Mouse (Mus musculus) embryonic facial prominence, embryonic 11.5 days (tissue): ENCODE measurements around the gene Mllt6. TPM values are rescaled to one million over a fixed set of nuclear protein-coding genes. Genes with fewer than 3 reads are reported as not detected.

Experiments used
- ATAC-seq: fragments of 200-750 bp; cut with Nextera tagmentation; replicated peaks from 2 replicates; pipeline ENCODE4 v1.8.0; 2017; ENCODE audit warnings: low read depth; ENCODE audit not compliant: insufficient number of reproducible peaks, low FRiP score, low TSS enrichment
- DNase-seq: peaks from one replicate; pipeline ENCODE4 v3.0.0-alpha.2; 2015; ENCODE audit warnings: low spot score
- H3K27ac ChIP-seq: fragments of 300-500 bp; sonication (generic); replicated peaks from 2 replicates; pipeline ENCODE4 v1.5.1; 2014; ENCODE audit warnings: mild to moderate bottlenecking, low read depth, low read length, control low read depth
- H3K27me3 ChIP-seq: fragments of 300-500 bp; sonication (generic); 2 replicates; pipeline ENCODE4 v1.6.1; 2014; ENCODE audit warnings: mild to moderate bottlenecking, low read length, moderate library complexity, mixed read lengths; ENCODE audit not compliant: control insufficient read depth, insufficient read depth
- H3K36me3 ChIP-seq: fragments of 300-500 bp; sonication (generic); replicated peaks from 2 replicates; pipeline ENCODE4 v1.6.1; 2014; ENCODE audit warnings: low read depth, mild to moderate bottlenecking, low read length, moderate library complexity, mixed read lengths; ENCODE audit not compliant: control insufficient read depth, insufficient read depth
- H3K4me1 ChIP-seq: fragments of 300-500 bp; sonication (generic); 2 replicates; pipeline ENCODE4 v1.6.1; 2014; ENCODE audit warnings: low read length, mixed read lengths; ENCODE audit not compliant: control insufficient read depth, insufficient read depth
- H3K4me2 ChIP-seq: fragments of 300-500 bp; sonication (generic); 2 replicates; pipeline ENCODE4 v1.6.1; 2014; ENCODE audit warnings: low read depth, mild to moderate bottlenecking, control low read depth, low read length, moderate library complexity
- H3K4me3 ChIP-seq: fragments of 300-500 bp; sonication (generic); 2 replicates; pipeline ENCODE4 v1.5.1; 2014; ENCODE audit warnings: low read depth, low read length, control low read depth
- H3K9ac ChIP-seq: fragments of 300-500 bp; sonication (generic); replicated peaks from 2 replicates; pipeline ENCODE4 v1.6.1; 2014; ENCODE audit warnings: mild to moderate bottlenecking, control low read depth, low read length
- H3K9me3 ChIP-seq: fragments of 300-500 bp; sonication (generic); replicated peaks from 2 replicates; pipeline ENCODE4 v1.6.1; 2016; ENCODE audit warnings: mild to moderate bottlenecking, low read length, inconsistent platforms, mixed read lengths; ENCODE audit not compliant: control insufficient read depth
- WGBS: fragments of 180-500 bp; shearing (Covaris S2); extraction: QIAGEN DNeasy Blood & Tissue Kit; methylation state at CpG from one replicate; pipeline ENCODE4 v1.1.7; 2014; 5-methylcytosine and 5-hydroxymethylcytosine counted together
- polyA plus RNA-seq: library from polyadenylated mRNA; unstranded; fragments of >200 nt; fragmentation: Nextera tagmentation; extraction: Ambion mirVana; gene quantifications from 2 replicates; pipeline ENCODE4 v1.2.1, GENCODE M21; 2014

Mllt6 gene
- polyA plus RNA-seq, 1 experiment from 2014 or later, result 3.7 TPM

DNA sequence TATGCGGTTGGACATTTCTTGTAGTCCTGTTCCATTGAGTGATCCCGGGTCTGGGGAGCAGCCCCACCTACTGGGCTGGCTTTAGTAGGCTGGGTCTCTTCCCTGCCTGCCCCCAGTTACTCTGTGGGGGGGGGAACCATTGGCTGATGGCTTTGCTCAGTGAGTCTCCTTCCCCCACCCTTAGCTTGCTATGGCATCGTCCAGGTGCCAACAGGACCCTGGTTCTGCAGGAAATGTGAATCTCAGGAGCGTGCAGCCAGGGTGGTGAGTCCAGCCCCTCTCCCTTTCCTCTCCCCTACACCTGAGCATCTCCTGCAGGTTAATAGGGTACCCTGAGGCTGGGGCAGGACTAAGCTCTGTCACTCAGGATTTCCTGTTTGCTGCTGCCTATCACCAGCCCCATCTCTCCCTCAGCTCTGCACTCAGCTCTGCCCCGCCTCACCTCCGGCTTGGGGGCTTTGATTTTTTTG is 1.6 kb downstream of the Mllt6 start:
- peaks cover 8% of the 10 kb centered on the region for H3K27me3 ChIP-seq
- peak overlapping the region; percentile 79 for H3K4me2 ChIP-seq
- H3K4me3 ChIP-seq, result peak overlapping the region; percentile 89
- peaks cover 5% of the 10 kb centered on the region for H3K36me3 ChIP-seq
- H3K4me1 ChIP-seq, result peaks cover 11% of the 10 kb centered on the region
- H3K27ac ChIP-seq, result 0 out of 2 replicates have a peak overlapping the region, but pooled peaks have one; percentile 11
- WGBS, result 25% methylated on average over 6 of the region's 6 CpGs
- H3K9me3 ChIP-seq, result no peaks in the 10 kb centered on the region
- no peak for ATAC-seq
- 0 out of 2 replicates have a peak overlapping the region, but pooled peaks have one; percentile 6 for H3K9ac ChIP-seq
- peak; percentile 36 for DNase-seq

DNA sequence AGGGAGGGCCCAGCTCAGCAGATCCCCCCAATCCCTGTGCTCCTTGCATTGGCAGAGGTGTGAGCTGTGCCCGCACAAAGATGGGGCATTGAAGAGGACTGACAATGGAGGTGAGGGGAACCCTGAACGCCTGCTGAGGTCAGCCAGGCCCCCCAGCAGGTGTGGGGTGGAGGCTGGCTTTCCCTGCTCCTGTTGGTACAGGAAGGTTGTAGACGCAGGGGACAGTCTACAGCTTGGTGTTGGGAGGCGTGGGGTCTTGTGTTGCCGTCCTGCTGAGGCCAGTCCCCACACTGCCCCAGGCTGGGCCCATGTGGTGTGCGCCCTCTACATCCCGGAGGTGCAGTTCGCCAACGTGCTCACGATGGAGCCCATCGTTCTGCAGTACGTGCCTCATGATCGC is 2.2 kb downstream of the Mllt6 start:
- H3K4me2 ChIP-seq, result no peak overlapping the region
- H3K27me3 ChIP-seq, result peaks cover 8% of the 10 kb centered on the region
- no peak overlapping the region for H3K4me3 ChIP-seq
- H3K27ac ChIP-seq, result no peak overlapping the region
- ATAC-seq (no peak), DNase-seq (no peak)
- H3K4me1 ChIP-seq, result peaks cover 11% of the 10 kb centered on the region
- H3K9ac ChIP-seq, result no peak overlapping the region
- peaks cover 5% of the 10 kb centered on the region for H3K36me3 ChIP-seq
- H3K9me3 ChIP-seq, result no peaks in the 10 kb centered on the region
- 88% methylated on average over 13 of the region's 13 CpGs for WGBS

DNA sequence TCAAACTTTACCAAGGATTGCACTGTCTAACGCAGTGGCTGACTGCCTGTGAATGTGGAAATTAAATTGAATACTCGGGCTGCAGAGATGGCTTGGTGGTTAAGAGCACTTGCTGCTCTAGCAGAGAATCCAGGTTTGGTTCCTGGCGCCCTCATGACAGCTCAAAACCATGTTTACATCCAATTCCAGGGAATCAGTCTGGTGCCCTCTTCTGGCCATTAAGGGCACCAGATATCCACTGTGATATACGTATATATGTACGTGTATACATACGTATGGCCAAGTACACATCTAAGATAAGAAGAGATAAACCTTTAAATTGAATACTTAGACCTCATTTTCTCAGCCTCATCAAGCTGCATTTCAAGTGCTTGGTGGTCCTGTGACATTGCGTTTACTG is 3.0 kb downstream of the Mllt6 start:
- 91% methylated on average over 7 of the region's 7 CpGs for WGBS
- H3K4me2 ChIP-seq, result no peak overlapping the region
- DNase-seq (peak; percentile 47), ATAC-seq (no peak)
- no peaks in the 10 kb centered on the region for H3K9me3 ChIP-seq
- H3K27me3 ChIP-seq, result peaks cover 5% of the 10 kb centered on the region
- H3K4me3 ChIP-seq, result no peak overlapping the region
- H3K27ac ChIP-seq, result no peak overlapping the region
- peaks cover 11% of the 10 kb centered on the region for H3K4me1 ChIP-seq
- peaks cover 7% of the 10 kb centered on the region for H3K36me3 ChIP-seq
- H3K9ac ChIP-seq, result no peak overlapping the region

DNA sequence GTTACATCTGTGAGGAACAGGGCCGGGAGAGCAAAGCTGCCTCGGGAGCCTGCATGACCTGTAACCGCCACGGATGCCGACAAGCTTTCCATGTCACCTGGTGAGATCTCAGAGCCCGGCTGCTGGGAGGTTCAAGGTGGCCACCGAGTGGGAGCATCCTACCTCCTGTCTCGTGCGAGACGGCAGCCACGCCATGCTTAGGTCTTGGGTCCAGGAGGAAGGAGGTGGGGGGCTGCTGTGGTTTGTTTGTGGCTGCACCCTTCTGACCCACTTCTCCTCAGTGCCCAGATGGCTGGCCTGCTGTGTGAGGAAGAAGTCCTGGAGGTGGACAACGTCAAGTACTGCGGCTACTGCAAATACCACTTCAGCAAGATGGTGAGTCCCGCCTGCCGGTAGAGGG is 3.6 kb downstream of the Mllt6 start:
- peaks cover 11% of the 10 kb centered on the region for H3K36me3 ChIP-seq
- H3K4me1 ChIP-seq, result peaks cover 9% of the 10 kb centered on the region
- H3K4me2 ChIP-seq, result no peak overlapping the region
- no peak for DNase-seq
- H3K9ac ChIP-seq, result no peak overlapping the region
- H3K27me3 ChIP-seq, result peaks cover 2% of the 10 kb centered on the region
- H3K27ac ChIP-seq, result no peak overlapping the region
- no peak overlapping the region for H3K4me3 ChIP-seq
- ATAC-seq, result no peak
- no peaks in the 10 kb centered on the region for H3K9me3 ChIP-seq
- WGBS, result 84% methylated on average over 15 of the region's 15 CpGs

DNA sequence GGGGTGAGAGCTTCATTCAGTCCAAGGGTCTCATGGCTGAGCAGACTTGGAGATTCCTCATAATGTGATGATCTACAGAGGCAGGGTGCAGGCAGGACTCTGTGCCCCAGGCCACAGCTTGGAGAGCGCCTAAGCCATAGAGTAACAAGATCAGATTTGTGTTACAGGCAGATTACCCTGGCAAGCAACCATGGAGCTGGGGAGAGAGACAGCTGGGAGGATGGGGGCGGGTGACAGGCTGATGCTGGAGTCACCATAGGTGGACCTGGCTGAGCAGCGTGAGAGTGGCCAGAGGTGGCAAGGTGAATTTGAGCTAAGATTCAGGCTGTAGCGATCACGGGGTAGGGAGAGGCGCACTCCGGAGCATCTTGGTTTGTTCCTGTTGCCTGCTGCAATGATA is 4.9 kb downstream of the Mllt6 start:
- H3K9ac ChIP-seq, result no peak overlapping the region
- H3K4me2 ChIP-seq, result no peak overlapping the region
- WGBS, result 88% methylated on average over 7 of the region's 7 CpGs
- peaks cover 4% of the 10 kb centered on the region for H3K4me1 ChIP-seq
- no peaks in the 10 kb centered on the region for H3K9me3 ChIP-seq
- no peak overlapping the region for H3K4me3 ChIP-seq
- H3K36me3 ChIP-seq, result peaks cover 18% of the 10 kb centered on the region
- no peak for DNase-seq
- no peak for ATAC-seq
- H3K27ac ChIP-seq, result no peak overlapping the region
- no peaks in the 10 kb centered on the region for H3K27me3 ChIP-seq

DNA sequence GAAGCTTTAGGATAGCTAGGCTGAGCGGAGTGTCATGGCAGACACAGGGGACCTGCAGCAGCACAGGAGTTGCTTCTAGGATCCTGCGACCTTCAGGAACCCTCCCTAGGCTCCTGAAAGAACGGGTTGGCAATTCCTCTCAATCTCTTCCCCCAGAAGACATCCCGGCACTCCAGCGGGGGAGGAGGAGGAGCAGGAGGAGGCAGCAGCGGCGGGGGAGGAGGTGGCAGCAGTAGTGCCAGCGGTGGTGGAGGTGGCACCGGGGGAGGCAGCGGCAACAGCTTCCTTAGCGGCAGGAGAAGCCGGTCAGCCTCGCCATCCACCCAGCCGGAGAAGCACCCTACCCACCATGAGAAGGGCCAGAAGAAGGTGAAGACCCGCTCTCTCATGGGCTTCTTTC is 6.1 kb downstream of the Mllt6 start:
- H3K27ac ChIP-seq, result no peak overlapping the region
- WGBS, result 44% methylated on average over 15 of the region's 15 CpGs
- H3K9me3 ChIP-seq, result no peaks in the 10 kb centered on the region
- H3K4me3 ChIP-seq, result no peak overlapping the region
- no peak for ATAC-seq
- no peak overlapping the region for H3K9ac ChIP-seq
- H3K4me2 ChIP-seq, result no peak overlapping the region
- H3K27me3 ChIP-seq, result no peaks in the 10 kb centered on the region
- DNase-seq, result no peak
- H3K36me3 ChIP-seq, result peaks cover 20% of the 10 kb centered on the region
- H3K4me1 ChIP-seq, result peaks cover 4% of the 10 kb centered on the region

DNA sequence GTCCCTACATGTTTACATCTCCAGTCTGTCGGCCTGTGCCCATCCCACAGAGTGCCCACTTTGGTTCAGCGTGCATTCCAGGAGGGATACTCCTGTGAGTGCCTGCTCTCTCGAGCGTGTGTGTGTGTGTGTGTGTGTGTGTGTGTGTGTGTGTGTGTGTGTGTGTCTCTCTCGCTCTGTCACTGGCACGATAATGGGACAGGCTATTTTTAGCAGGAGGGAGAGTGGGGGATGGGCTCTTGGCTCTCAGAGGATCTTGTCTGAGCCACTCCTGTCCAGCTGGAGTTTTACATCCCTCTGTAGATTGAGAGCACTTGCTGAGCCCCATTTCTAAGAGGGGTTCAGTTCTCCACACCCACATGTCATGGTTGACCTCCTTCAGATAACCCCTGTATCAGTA is 6.6 kb downstream of the Mllt6 start:
- H3K27ac ChIP-seq, result no peak overlapping the region
- 31% methylated on average over 6 of the region's 6 CpGs for WGBS

DNA sequence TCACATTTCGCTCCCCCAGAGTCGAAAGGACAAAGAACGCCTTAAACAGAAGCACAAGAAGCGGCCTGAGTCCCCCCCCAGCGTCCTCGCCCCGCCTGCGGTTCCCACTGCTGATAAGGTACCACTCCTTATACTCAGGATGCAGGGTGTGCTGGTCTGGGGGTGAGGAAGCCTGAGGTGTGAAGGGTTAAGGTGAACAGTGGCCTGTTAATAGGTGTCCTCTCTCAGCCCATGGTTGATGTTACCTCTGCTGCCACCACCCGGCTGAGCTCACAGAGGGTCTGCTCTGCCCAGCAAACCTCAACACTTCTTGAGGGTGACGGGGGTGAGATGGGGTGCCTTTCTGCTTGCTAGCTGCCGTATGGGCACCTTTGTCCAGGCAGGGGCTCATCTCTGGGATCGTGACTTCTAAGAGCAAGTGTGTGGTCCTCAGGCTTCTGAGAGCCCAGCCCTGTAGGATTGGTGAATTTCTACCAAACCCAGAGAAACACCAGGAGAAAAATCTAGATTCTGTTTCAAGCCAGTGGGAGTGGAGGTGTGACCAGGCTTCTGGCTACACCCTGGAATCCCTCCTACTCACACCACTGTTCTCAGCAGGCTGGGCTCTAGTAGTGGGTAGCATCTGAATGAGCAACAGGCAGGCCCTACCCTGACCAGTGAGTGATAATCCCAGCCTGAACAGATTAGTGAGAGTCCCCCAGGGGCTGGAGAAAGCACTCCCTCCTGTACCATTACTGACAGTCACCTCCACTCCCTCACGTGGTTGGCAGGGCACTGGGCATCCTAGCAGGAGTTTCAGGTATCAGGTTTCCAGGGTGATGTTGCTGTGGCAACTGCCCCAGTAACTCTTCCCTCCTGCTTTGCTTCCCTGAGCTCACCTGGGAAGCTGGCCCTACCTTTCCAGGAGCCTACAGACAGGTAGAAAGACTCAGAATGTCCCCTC is 7.3 kb downstream of the Mllt6 start:
- Histone ChIP-seq H3K4me1 (no peaks in the 10 kb centered on the region; the same call in none of the 2 replicates), H3K27me3 (no peaks in the 10 kb centered on the region), H3K9ac (no peak overlapping the region), H3K27ac (no peak overlapping the region), H3K9me3 (no peaks in the 10 kb centered on the region), H3K4me3 (peak overlapping the region; percentile 6; the same call in 1 of the 2 replicates), H3K4me2 (no peak overlapping the region), H3K36me3 (peaks cover 28% of the 10 kb centered on the region)
- ATAC-seq (no peak), DNase-seq (no peak)
- WGBS, result 54% methylated on average over 13 of the region's 13 CpGs

More for the DNA sequence above, 6.6 kb downstream of the Mllt6 start:
- Histone ChIP-seq H3K9me3 (no peaks in the 10 kb centered on the region), H3K4me3 (peak overlapping the region; percentile 6; the same call in 1 of the 2 replicates), H3K27me3 (no peaks in the 10 kb centered on the region), H3K36me3 (peaks cover 25% of the 10 kb centered on the region), H3K4me1 (peaks cover 2% of the 10 kb centered on the region), H3K4me2 (no peak overlapping the region), H3K9ac (no peak overlapping the region)
- ATAC-seq (no peak), DNase-seq (no peak)
